Mouse (Mus musculus): ENCODE results near the gene P4htm.

DNA sequence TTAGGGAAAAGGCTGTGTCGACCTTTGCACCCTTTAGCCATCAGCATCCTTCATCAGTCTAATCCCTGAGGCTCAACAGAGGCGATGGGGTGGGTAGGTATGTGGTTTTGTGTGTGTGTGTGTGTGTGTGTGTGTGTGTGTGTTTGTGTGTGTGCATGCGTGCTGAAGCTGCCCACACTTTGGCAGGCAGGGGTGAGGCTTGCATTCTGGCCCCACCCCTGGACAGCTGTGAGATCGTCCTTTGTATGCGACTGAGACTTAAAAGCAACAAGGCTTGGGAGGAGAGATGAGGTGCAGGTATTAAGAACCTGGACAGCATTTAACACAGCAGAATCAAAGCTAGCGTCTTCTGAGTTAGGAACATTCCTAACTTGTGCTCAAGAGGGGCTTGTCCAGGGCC is 20.4 kb downstream of the P4htm start:
- TF ChIP-seq CTCF (IDR thresholded peaks at IDR 0.05; ENCODE audit: insufficient read depth, low read depth, low read length) (no peak), POLR2A (IDR thresholded peaks at IDR 0.05; ENCODE audit: insufficient read depth, low read depth, low read length) (no peak)

Data from olfactory bulb, adult 2 months (tissue).